Mouse (Mus musculus) ZHBTc4 (cell line): ENCODE data around the gene Gmpr.

Experiments used
- DNase-seq: peaks from one replicate; pipeline ENCODE4 v3.0.0-alpha.2; 2011; ENCODE audit warnings: low read depth, low spot score

Gmpr gene

DNA sequence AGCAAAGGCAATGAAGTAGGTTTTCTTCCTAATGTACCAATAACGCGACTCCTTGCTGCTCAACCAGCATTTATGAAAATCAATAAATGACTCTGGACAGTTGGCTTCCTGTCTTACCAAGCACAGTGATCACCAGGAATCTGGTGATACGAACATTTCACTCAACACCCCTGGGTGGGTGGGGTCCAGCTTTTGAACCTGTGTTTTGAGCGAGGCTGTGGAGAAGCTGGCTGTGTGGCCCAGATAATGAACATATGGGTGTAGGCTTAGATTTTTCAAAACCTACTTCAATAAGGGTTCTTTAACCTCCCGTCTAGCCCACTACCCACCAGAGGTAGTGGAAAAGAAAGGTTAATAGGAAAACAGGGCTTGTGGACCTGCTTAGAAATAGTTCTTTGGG, 4.5 kb upstream of the Gmpr start:
- DNase-seq: no peak

DNA sequence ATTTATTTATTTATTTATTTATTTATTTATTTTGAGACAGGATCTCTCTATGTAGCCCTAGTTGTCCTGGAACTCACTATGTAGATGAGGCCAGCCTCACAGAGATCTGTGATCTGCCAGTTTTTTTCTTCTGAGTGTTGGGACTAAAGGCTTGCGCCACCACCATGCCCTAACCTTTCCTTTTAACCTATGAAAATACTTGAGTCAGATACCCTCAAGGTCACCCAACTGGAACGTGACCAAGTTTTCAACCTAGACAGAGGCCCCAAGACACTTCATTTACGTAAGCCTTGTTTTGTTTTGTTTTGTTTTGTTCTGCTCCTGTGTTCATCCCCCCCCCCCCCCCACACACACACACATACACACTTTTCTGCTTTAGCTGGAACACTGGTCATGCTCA, 1.7 kb upstream of the Gmpr start:
- no peak for DNase-seq

DNA sequence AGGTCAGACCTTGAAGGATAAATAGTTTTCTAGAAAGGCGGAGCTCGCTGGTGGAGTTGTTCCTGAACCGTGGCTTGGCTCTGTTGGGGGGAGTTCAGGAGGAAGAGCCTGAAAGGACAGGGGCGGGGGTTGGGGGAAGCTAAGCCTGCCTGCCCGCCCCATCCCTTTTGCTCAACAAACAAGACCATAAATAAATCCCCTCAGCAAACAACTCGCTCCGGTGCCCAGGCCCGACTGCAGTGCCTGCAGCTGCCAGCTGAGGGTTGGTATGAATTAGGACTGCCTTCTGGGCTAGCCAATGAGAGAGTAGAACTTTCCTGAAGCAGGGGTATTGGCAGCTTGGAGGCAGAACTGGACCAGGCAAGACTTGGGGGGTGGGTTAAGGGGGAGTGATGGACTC, 1.3 kb downstream of the Gmpr start:
- DNase-seq: peak; percentile 38

DNA sequence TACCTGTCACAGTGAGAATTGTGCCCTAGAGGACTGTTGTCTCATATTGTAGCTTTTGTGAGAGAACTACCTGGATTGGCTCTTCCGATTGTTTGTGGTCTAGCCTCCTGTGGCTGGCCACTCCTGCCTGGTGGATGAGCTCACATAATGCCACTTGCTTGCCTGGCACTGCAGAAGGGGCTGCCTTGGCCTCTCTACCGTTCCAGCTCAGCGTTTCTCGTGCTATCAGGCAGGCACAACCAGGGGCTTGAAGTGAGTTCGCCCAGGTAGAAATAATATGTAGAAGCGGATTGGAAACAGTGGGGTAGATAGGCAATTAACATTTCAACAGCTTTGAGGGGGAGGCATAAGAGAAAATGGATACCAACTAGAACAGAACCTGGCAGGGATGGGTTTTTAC, 2.1 kb downstream of the Gmpr start:
- DNase-seq: no peak

DNA sequence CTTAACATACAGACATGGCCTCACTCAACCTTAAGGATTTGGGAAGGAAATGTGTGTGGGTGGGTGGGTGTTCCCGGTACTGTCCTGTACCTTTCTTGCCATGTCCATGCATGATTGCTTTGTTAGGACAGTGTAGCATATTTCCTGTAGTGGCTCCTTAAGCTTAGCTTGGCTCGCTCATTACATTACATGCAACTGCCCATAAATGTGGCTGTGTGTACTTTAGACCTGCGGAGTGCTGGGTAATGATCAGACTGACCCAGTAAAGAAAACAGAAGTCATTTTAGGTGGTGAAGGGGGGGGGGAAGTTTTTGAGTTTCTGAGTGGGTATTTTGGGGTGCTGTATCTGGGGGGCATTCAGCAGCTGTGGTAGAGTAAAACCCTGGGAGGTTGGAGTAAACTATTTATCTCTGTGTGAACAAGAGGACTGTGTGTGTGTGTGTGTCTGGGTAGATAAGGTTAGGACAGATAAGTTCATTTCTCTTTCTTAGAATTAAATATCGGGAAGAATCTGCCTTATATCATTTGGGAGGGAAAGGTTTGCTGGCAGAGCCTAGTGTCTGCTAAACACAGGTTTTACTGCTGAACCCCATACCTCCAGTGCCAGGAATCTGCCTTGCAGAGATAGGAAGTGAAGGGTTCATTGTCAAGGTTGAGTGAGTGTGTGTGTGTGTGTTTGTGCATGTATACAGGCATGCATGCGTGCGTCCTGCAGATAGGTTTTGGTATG, 4.6 kb downstream of the Gmpr start:
- no peak for DNase-seq

DNA sequence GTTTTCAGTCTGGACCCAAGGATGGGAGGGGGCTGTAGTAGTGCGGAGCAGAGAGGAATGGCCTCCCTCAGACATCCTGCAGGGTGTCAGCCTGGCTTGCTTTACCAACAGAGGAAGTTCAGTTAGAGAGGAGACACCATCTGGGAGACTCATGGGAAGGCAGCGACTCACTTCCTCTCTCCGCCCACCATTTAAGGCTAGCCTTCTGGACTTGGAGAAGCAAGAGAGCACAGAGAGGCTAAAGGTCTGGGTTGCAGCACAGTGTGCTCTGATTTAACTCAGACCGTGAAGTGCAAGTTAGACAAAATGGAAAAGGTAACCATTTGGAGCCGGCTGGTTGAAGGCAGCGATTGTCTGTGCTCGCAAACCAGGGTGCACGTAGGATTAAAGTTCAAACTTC, 5.3 kb downstream of the Gmpr start:
- DNase-seq: peak; percentile 14

DNA sequence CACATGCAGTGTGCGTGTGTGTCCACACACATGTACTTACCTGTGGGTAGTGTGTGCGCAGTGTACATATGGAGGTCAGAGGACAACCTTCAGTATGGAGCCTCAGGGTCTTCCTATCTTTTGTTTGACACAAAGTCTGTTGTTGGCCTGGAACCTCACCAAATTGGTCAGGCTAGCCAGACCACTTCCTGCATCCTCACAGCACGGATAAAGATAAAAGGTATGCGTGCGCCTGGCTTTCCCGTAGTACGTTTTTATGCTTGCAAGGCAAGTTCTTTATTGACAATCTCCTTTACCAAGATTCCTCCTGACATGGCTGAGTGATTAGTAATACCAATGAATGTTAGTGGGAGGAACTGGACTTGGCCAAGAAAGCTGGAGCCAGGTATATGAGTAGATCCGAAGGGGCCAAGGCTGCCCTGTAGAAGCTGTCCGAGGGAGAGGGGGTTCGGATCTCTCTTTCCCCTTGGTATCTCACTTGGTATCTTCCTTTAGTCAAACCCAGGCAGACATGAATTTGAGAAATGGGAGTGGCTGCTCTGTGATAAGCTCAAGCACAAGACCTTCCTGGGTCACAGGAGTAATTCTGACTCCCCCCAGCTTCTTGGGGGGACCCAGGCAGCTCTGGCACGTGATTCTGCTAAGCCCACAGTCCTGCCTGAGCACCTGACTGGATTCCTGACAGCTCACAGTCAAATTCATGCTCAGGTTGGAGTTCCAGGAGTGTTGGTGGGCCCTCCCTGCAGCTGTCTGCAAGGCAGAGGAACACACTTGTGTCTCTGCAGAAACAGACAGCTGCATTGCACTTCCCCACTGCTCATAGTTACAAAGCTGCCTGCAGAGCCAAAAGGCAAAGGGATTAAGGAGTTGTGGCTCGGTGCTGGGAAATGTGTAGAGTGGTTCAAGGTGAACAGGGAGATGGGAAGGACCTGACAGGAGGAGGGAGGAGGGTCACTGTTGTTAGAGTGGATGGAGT, 6.1 kb downstream of the Gmpr start:
- DNase-seq: no peak

DNA sequence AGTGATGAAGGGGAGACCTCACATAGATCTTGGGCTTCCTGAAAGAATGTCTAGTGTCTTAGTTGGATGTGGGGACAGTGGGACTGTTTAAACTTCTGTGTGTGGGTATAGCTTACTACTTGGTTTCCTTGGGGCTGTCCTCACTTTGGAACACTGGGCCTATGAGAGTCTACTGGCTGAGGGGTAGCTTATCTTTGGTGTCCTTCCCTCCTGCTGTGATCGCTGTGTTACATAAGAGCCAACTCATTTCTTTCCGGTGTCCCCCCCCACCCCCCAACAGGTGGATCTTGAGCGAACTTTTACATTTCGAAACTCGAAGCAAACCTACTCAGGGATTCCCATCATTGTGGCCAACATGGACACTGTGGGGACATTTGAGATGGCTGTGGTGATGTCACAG, 6.9 kb downstream of the Gmpr start:
- DNase-seq: no peak

DNA sequence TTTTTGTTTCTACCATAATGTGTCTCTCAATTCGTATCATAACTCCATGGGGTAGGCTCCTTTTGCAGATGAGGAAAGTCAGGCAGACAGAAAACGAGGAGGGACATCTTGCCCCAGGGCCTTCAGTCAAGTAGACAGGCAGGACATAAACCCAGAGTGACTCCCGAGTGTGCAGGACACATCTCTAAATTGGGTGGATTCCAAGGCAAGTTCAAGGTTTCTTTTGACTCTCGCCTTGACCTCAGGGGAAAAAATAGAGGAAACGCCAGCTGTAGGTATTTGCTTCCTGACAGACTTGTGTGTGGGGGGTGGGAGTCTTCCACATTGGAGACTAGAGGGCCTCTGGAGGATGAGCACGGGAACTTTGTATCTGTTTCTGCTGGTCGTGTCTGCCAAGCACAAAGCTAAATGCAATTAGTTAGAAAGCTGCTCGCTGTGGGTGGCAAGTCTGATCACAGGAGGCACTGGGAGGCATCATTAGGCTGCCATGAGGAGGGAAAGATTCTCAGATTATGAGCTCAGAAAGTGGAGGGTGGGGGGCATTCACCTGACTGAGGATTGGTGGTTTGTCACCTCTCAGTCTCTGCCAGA, 7.7 kb downstream of the Gmpr start:
- no peak for DNase-seq

DNA sequence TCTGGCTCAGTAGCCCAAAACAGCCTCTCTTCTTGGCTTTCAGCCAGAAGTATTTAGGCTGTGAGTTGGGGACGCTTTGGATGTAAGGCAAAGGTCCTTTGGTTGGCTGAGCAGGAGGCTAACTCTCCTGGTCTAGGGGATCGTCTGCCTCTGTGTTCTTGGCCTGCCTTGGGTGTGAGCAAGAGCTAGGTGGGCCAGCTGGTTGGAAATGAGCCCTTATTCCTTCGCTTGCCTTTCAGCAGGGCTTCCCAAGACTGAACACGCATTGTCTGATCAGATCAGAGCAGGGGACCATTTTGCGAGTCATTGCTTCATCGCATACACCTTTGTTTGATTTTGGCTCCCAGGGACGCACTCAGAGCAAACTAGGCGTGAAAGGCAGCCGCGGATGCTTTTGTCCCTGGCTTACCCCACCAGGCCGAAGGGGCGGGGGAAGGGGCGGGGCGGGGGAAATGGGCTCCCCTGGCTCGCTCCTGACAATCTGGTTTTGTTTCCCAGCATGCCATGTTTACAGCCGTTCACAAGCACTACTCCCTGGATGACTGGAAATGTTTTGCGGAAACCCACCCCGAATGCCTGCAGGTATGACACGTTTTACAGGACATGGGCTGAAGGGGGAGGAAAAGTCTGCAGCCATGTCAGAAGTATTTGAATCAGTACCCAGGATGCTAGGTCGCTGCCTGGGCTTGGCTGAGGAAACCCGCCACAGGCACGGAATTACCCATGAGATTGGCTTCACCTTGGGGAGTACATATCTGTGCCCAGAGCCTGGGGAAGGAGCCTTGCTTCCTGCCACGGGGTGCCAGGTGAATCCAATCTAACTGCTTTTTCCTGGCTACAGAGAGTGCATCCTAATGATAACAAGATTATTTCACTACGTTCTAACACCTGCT, 9.5 kb downstream of the Gmpr start:
- DNase-seq: peak; percentile 83

DNA sequence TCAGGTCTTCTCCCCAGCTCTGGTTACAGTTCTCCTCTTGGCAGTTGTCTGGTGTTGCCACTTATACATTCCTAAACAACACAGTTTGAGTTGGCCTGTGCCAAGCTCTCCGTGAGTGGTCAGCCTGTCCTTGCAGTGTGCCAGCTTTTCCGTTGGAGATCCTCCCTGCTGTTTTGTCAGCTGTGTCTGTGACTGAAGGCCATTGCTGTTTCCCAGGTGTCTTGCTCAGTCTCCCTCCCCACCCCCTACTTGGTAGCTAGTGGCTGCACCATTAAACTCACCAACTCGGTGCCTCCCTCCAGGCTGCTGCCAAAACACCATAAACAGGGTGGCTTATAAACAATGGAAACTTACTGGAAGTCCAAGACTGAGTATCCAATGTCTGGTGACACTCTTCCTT, 17.1 kb downstream of the Gmpr start:
- no peak for DNase-seq

DNA sequence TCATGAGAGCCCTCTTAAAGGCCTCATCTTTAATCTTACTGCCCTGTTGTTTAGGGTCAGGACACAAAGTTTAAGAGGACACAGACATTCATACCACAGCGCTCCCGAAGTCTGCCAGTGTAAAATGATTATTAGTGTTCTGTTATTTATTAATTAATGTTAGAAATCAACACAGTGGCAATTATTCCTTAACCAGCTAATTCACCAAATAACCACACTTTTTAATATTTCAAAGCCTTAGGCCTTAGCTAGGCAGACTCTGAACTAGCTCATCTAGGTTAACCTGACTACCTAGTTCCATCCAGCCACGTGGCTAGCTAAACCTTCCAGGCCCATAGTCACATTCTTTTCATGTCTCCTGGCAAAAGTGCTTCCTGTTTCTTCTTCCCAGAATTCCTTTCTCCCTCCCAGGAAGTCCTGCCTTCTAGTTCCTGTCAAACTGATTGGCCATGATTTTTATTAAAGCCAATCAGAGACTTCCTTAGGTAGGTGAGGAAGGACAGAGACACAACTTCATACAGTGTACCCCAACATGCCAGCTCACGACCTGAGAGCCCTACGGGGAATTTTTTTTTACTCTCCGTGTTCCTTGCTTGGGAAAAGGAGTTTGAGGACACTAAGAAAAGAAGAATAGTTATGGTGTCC, 17.7 kb downstream of the Gmpr start:
- DNase-seq: no peak

DNA sequence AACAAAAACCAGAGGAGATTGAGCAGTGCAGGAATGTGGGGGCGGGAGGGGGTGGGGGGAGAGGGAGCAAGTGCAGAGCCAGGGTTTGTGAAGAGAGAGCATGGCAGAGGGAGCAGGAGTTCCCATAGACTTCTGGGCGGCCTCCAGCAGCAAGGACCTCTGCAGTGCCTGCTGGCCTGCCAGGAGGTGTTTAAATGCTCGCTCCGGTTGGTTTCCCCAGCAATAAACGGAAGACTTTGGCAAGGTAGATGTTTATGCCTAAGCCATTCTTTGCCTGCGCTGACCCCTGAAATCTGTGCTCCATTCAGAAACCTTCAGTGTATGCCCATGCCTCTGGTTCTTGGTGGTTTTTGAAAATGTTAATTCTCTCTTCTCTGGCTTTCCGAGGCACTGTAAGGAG, 19.0 kb downstream of the Gmpr start:
- DNase-seq: no peak

DNA sequence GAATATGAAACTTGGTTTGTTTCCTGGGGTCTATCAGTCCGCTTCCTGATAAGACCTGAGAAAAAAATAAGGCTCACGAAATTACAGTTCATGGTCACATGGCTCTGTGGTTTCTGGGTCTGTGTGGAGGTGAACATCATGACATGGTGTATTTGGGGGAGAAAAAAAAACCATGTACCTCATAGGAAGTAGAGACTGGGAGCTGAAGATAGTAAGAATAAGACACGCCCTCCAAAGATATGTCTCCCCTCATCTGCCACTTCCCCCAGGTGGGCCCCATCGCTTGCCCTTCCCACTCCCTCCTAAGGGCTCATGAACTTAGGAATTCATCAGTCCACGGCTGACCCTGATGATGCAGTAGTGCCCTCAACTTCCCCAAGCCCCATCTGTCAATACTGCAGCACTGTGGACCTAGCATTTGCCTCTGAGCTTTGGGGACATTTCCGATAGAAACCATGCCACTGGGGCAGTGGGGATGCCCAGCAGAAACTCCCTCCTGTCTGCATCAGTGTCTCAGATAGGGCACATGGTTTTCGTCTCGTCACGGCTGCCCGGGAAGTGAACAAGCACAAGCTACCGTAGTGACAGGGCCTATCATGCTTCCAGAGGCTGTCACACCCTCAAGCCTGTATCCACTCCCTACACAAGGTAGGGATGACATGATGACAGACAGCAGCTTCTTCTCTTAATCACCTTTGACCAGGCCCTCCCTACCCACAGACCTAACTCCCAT, 20.2 kb downstream of the Gmpr start:
- no peak for DNase-seq

DNA sequence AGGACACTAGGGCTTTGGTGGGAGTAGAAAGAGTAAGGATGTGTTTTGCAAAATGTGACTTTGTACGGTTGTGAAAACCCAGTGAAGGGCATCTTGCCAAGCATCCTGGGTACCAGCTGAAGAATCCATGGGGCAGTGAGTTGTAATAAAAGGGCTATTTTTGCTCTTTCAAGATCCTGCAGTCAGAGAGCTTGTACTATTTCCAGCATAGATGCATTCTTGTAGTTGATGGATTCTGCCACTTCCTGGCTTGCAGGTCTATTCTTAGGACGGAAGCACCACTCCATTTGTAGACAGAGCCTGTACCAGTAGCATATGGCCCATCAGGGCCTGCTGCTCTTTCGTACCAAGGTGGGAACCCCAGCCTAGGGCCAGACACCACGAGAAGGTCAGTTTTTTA, 21.5 kb downstream of the Gmpr start:
- DNase-seq: no peak

DNA sequence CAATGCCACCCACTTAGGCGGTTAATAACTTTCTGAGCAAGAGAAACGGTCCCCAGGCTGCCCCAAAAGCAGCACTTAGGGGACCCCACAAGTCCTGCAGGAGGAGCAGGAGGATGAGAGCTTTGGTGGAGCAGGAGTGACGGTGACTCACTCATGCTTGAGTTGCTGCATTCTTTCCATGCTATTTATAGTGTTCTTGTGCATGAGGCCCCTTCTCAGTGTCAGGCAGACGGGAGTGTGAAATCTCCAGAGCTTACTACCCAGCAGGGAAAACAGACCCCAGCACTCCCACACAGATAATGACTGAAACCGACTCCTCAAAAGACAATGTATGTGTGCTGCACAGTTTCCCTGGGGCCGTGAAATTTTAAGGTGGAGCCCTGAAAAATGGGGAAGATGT, 23.5 kb downstream of the Gmpr start:
- no peak for DNase-seq

DNA sequence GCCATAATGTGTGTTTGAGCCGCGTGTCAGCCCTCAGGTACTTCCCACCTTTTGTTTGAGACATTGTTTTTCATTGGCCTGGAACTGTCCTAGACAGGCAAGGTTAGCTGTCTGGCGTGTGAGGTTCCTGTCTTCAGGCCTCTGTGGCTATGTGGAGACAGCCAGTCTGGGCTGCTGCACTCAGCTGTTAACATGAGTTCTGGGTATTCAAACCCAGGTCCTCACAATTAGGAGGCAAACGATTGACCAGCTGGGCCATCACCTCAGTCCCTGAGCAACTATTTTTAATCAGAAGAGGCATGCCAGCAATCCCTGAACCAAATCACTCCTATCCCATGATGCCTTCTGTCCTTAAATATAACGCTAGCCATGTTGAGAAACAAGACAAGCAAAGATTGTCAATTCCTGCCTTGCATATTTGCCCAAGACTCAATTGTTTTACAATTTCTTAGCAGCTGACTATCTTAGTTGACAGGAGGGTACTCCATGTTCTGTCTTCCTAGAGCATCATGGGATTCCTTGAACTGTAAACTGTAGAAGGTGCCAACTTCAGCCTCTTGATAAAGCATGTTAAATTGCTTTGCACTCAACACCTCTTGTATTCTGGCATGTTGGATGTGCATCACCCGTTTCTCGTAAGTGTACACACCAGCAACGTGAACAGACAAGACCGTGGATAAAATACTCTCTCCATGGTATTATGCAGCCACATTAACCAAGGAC, 28.6 kb downstream of the Gmpr start:
- no peak for DNase-seq

DNA sequence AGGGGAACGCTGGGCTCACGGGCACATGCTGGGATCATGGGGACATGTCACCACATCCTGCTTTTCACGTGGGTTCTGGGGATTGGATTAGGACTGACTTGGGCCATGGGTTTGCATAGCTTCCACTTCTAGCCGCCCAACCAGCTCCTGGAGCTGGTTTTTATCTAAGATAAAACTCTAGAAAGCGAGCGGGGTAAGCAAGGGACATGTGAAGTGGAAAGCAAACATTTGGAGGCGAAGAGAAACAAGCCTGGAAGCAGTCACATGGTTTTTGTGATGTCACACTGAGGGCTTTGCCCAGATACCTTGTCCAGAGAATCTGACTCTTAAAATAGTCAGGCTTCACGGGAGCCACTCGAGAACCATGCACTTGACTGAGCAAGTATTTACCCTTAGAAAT, 29.9 kb downstream of the Gmpr start:
- no peak for DNase-seq

DNA sequence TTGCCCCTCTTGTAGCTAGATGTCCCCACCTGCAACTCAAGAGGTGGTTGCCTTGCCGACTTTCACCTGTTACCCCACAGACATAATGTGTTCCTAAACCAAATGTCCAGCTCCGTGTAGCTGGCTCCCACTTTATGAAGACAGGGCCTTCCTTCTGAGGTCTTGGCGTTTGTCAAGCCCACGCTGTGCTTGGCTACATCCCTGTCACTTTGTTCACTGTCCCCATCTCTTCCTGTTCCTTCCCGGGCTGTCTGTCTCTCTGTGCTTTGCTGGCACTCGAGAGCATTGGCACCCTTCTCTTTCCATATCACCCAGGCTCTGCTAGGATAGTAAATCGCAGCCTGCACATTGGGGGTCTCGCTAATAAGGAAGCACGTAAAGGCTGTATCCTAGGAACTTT, 30.8 kb downstream of the Gmpr start:
- DNase-seq: no peak
